In the genomic region with DNA sequence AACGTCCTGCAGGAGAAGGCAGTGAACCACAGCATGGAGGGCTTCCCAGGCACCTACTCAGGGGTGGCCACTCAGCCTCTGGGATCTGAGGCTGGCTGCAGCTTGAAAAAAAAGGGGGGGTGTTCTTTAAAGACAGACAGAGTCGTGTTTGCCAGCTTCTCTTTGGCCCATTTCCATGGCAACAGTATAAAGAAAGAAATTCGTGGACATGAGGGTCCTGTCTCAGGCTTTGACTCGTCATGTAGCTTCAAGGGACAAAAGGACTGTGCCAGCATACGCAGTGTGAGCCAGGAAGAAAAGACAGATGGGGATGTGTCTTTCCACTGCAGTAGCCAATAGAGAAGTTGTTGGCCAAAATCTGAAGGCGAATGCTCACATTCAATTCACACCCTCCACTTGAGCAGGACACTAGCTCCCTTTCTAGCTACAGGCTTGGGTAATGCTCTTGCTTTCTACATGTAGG, we compare ENCODE assay signal across 7 mouse cellular contexts. TPM values are rescaled to one million over a fixed set of nuclear protein-coding genes. Genes with fewer than 3 reads are reported as not detected.
DNase-seq lines count a peak whose midpoint lies in the region; ATAC-seq lines count a peak whose summit lies in the region.

No protein-coding gene starts in this region.

- ATAC-seq in cerebellum, adult (ENCODE audit: insufficient number of reproducible peaks, low FRiP score, low TSS enrichment) = peak; percentile 81
- ATAC-seq in midbrain, embryonic 14.5 days (ENCODE audit: low FRiP score, low TSS enrichment) = peak; percentile 79

- H3K36me3 ChIP-seq in hindbrain, embryonic 10.5 days = no peaks in the 10 kb centered on the region
- H3K36me3 ChIP-seq in midbrain, embryonic 14.5 days (ENCODE audit: control insufficient read depth, insufficient read depth, low read length) = no peaks in the 10 kb centered on the region

- DNase-seq in cerebellum, adult 8-10 months = peak; percentile 55
- DNase-seq in hindbrain, embryonic 10.5 days (ENCODE audit: low spot score) = peak; percentile 47
- peak; percentile 79 for DNase-seq in midbrain, embryonic 14.5 days
- no peak for DNase-seq in adrenal gland, adult 8-10 months
- DNase-seq in adrenal gland, postnatal 14 days = no peak
- DNase-seq in adrenal gland, postnatal 4 days (ENCODE audit: low spot score in 2 of 2) = no peak

- no peak overlapping the region for H3K4me3 ChIP-seq in hindbrain, embryonic 10.5 days
- H3K4me3 ChIP-seq in midbrain, embryonic 14.5 days (replicated peaks; ENCODE audit: low read depth, low read length) = no peak overlapping the region

- peaks cover 26% of the 10 kb centered on the region for H3K4me1 ChIP-seq in hindbrain, embryonic 10.5 days (replicated peaks)
- peaks cover 15% of the 10 kb centered on the region for H3K4me1 ChIP-seq in midbrain, embryonic 14.5 days (ENCODE audit: control insufficient read depth, insufficient read depth, low read length)

- peak overlapping the region; percentile 76 for H3K27ac ChIP-seq in hindbrain, embryonic 10.5 days
- peak overlapping the region; percentile 72 for H3K27ac ChIP-seq in midbrain, embryonic 14.5 days (replicated peaks; ENCODE audit: low read depth, low read length)

- no peaks in the 10 kb centered on the region for H3K27me3 ChIP-seq in hindbrain, embryonic 10.5 days (ENCODE audit: insufficient read depth, poor library complexity, severe bottlenecking)
- H3K27me3 ChIP-seq in midbrain, embryonic 14.5 days (ENCODE audit: control insufficient read depth, insufficient read depth, low read length) = no peaks in the 10 kb centered on the region

- 26% methylated on average over 6 of the region's 6 CpGs for WGBS in hindbrain, embryonic 10.5 days
- 5% methylated on average over 6 of the region's 6 CpGs for WGBS in midbrain, embryonic 14.5 days

- H3K9me3 ChIP-seq in hindbrain, embryonic 10.5 days = no peaks in the 10 kb centered on the region
- H3K9me3 ChIP-seq in midbrain, embryonic 14.5 days (ENCODE audit: control insufficient read depth, low read length) = no peaks in the 10 kb centered on the region

- H3K4me2 ChIP-seq in midbrain, embryonic 14.5 days (ENCODE audit: low read length) = no peak overlapping the region

- H3K9ac ChIP-seq in midbrain, embryonic 14.5 days (replicated peaks; ENCODE audit: low read length) = no peak overlapping the region

RNA-seq across cellular contexts. Expression of a gene that starts 42.9 kb away (rescaled TPM):
- polyA plus RNA-seq in hindbrain, embryonic 10.5 days (2016; fragmentation: Nextera tagmentation; extraction: Ambion mirVana) = 1.2 and 1.7 TPM in 2 replicates
- 12.0 and 12.8 TPM in 2 replicates for polyA plus RNA-seq in midbrain, embryonic 14.5 days (2014; fragmentation: Nextera tagmentation; extraction: Ambion mirVana)
- 10 to 100 TPM; 14.7 to 38.0 (median 25.5) TPM for total RNA-seq in adrenal gland, adult 8-10 months (2022)
- total RNA-seq in adrenal gland, postnatal 14 days (2021) = 7.7 and 8.2 TPM in 2 replicates
- total RNA-seq in adrenal gland, postnatal 4 days (2021) = 1 to 10 TPM; 5.2 to 5.3 TPM

Comparison
In these comparisons a context has a peak if more than half of its experiments do, and no peak if none do; other contexts are left out.
1. DNase-seq: peak in cerebellum, adult 8-10 months (single experiment), hindbrain, embryonic 10.5 days (single experiment) and midbrain, embryonic 14.5 days (single experiment); none in adrenal gland, adult 8-10 months (single experiment), adrenal gland, postnatal 14 days (single experiment) and adrenal gland, postnatal 4 days (0 of 2).